Mouse (Mus musculus): Measurements from ENCODE around the gene Alkbh2. TPM values are rescaled to one million over a fixed set of nuclear protein-coding genes. Genes with fewer than 3 reads are reported as not detected.
A peak's percentile ranks its signal among the peaks of the same experiment; 100 is the strongest.

Alkbh2 gene
- total and polyA plus RNA-seq, 2 experiments, result 3.1 to 10.1 TPM

DNA sequence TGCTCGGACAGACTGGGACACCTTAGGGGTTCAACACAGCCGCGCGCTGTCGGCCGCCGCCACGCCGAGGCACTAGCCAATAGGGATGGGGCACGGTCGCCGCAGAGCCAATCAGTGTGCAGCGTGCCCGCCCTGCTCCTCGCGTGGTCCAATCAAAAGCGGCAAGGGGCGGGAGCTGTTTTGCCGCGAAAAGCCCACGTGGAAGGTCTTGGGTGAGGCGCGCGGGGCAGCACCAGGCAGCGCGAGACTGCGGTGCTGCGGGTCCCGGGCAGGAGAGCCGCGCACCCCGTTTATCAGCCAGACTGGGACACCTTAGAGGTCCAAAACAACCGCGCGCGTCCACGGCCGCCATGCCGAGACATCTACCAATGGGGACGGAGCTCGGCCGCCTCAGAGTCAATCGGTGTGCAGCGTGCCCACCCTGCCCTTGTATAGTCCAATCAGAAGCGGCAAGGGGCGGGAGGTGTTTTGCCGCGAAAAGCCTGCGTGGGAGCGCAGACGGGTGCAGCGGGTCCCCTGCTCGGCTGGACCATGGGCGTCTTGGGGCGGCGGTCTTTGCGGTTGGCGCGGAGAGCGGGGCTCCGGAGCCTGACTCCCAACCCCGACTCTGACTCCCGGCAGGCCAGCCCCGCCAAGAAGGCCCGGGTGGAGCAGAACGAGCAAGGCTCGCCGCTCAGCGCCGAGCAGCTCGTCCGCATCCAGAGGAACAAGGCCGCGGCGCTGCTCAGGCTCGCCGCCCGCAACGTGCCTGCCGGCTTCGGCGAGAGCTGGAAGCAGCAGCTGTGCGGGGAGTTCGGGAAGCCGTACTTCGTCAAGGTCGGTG is 2.9 kb upstream of the Alkbh2 start:
- TF ChIP-seq POLR2A (IDR thresholded peaks at IDR 0.05; ENCODE audit: extremely low read depth, insufficient read depth, low read length), result 0 out of 2 replicates have a peak, but pooled peaks have one; percentile 27
- TF ChIP-seq CTCF (IDR thresholded peaks at IDR 0.05; ENCODE audit: low read depth, low read length), result no peak
- peak overlapping the region; percentile 93 for H3K27ac ChIP-seq (replicated peaks; ENCODE audit: insufficient read depth, low read depth, low read length)
- H3K4me1 ChIP-seq (ENCODE audit: control insufficient read depth, insufficient read depth, low read length), result peaks cover 15% of the 10 kb centered on the region
- H3K27me3 ChIP-seq (ENCODE audit: control insufficient read depth, insufficient read depth, low read length), result no peaks in the 10 kb centered on the region
- WGBS, result under 1% methylated on average over 87 of the region's 87 CpGs
- H3K9ac ChIP-seq (ENCODE audit: low read depth, low read length), result peak overlapping the region; percentile 86
- peak; percentile 77 for DNase-seq (ENCODE audit: extremely low read depth, low read depth, low spot score)
- no peaks in the 10 kb centered on the region for H3K36me3 ChIP-seq (ENCODE audit: control insufficient read depth, insufficient read depth, low read length)
- peak overlapping the region; percentile 69 for H3K4me3 ChIP-seq (ENCODE audit: insufficient read depth, low read depth, low read length)
- H3K79me2 ChIP-seq (ENCODE audit: control insufficient read depth, insufficient read depth, low read length), result no peaks in the 10 kb centered on the region

DNA sequence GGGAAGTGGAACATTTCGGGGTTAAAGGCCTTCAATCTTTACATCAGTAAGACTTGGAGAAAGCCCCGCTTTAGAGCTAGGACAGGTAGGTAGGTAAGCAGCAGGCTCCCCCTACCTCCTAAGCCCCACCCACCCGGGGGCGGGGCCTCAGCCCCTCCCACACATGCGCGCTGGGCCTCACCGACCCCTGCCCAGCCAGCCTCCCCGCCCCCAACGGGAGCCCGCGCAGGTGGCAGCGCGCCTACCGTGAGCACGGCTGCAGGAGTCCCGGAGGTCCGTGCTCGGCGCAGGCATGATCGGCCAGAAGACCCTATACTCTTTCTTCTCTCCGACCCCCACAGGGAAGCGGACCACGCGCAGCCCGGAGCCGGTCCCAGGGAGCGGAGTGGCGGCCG is 2.2 kb upstream of the Alkbh2 start, which contains the start of gene Ung:
Gene Ung (plus strand): TSS at position 176 of the 395 bp plus-strand sequence.
- WGBS, result 2% methylated on average over 29 of the region's 29 CpGs
- Histone ChIP-seq H3K36me3 (ENCODE audit: control insufficient read depth, insufficient read depth, low read length) (no peaks in the 10 kb centered on the region), H3K79me2 (ENCODE audit: control insufficient read depth, insufficient read depth, low read length) (no peaks in the 10 kb centered on the region), H3K4me3 (ENCODE audit: insufficient read depth, low read depth, low read length) (peak within 1 kb of the TSS; percentile 69), H3K9ac (ENCODE audit: low read depth, low read length) (peak within 1 kb of the TSS; percentile 86), H3K4me1 (ENCODE audit: control insufficient read depth, insufficient read depth, low read length) (peaks cover 15% of the 10 kb centered on the region), H3K27me3 (ENCODE audit: control insufficient read depth, insufficient read depth, low read length) (no peaks in the 10 kb centered on the region), H3K27ac (replicated peaks; ENCODE audit: insufficient read depth, low read depth, low read length) (peak within 1 kb of the TSS; percentile 93)
- TF ChIP-seq POLR2A (IDR thresholded peaks at IDR 0.05; ENCODE audit: extremely low read depth, insufficient read depth, low read length), result no peak
- no peak for TF ChIP-seq CTCF (IDR thresholded peaks at IDR 0.05; ENCODE audit: low read depth, low read length)
- DNase-seq (ENCODE audit: extremely low read depth, low read depth, low spot score), result peak; percentile 21

GRCm38 (mm10) chr5:114129550-114130210 is 1.7 kb upstream of the Alkbh2 start:
- Histone ChIP-seq H3K9ac (ENCODE audit: low read depth, low read length) (no peak overlapping the region), H3K79me2 (ENCODE audit: control insufficient read depth, insufficient read depth, low read length) (no peaks in the 10 kb centered on the region), H3K27me3 (ENCODE audit: control insufficient read depth, insufficient read depth, low read length) (no peaks in the 10 kb centered on the region), H3K4me3 (ENCODE audit: insufficient read depth, low read depth, low read length) (no peak overlapping the region), H3K27ac (replicated peaks; ENCODE audit: insufficient read depth, low read depth, low read length) (no peak overlapping the region), H3K36me3 (ENCODE audit: control insufficient read depth, insufficient read depth, low read length) (no peaks in the 10 kb centered on the region), H3K4me1 (ENCODE audit: control insufficient read depth, insufficient read depth, low read length) (peaks cover 15% of the 10 kb centered on the region)
- no peak for TF ChIP-seq POLR2A (IDR thresholded peaks at IDR 0.05; ENCODE audit: extremely low read depth, insufficient read depth, low read length)
- no peak for TF ChIP-seq CTCF (IDR thresholded peaks at IDR 0.05; ENCODE audit: low read depth, low read length)
- 81% methylated on average over 15 of the region's 15 CpGs for WGBS
- DNase-seq (ENCODE audit: extremely low read depth, low read depth, low spot score), result no peak

DNA sequence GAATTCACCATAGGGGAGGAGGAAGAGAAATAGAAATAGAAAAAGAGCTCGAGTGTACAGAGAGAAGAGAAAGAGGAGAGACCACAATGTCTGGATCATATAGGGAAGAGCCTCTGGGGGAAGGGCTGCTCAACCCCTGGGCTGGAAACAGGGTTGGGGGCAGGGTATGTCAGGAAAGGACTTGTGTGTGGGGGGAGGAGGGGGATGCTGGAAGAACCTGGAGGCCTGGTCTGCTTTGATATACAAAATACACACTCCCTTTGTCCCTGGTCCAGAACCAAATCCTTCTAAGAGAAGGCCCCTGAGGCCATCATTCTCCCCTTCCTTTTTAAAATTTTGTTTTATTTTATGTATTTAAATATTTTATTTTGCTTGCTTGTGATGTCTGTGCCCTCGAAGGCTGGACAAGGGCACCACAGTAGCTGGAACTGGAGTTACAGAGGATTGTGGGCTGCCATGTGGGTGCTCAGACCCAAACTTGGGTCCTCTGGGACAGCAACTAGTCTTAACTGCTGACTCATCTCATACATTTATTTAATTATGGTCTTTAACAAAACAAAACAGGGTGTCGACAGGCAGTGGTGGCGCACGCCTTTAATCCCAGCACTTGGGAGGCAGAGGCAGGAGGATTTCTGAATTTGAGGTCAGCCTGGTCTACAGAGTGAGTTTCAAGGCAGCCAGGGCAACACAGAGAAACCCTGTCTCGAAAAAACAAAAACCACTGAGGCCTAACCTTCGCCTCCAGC is 1.3 kb downstream of the Alkbh2 start:
- no peak overlapping the region for H3K4me3 ChIP-seq (ENCODE audit: insufficient read depth, low read depth, low read length)
- no peak overlapping the region for H3K9ac ChIP-seq (ENCODE audit: low read depth, low read length)
- TF ChIP-seq CTCF (IDR thresholded peaks at IDR 0.05; ENCODE audit: low read depth, low read length), result no peak
- TF ChIP-seq POLR2A (IDR thresholded peaks at IDR 0.05; ENCODE audit: extremely low read depth, insufficient read depth, low read length), result no peak
- no peaks in the 10 kb centered on the region for H3K4me1 ChIP-seq (ENCODE audit: control insufficient read depth, insufficient read depth, low read length)
- no peaks in the 10 kb centered on the region for H3K79me2 ChIP-seq (ENCODE audit: control insufficient read depth, insufficient read depth, low read length)
- 89% methylated on average over 7 of the region's 7 CpGs for WGBS
- no peak for DNase-seq (ENCODE audit: extremely low read depth, low read depth, low spot score)
- no peaks in the 10 kb centered on the region for H3K27me3 ChIP-seq (ENCODE audit: control insufficient read depth, insufficient read depth, low read length)
- peaks cover 3% of the 10 kb centered on the region; the same call in 1 of the 2 replicates for H3K36me3 ChIP-seq (ENCODE audit: control insufficient read depth, insufficient read depth, low read length)
- no peak overlapping the region for H3K27ac ChIP-seq (replicated peaks; ENCODE audit: insufficient read depth, low read depth, low read length)

DNA sequence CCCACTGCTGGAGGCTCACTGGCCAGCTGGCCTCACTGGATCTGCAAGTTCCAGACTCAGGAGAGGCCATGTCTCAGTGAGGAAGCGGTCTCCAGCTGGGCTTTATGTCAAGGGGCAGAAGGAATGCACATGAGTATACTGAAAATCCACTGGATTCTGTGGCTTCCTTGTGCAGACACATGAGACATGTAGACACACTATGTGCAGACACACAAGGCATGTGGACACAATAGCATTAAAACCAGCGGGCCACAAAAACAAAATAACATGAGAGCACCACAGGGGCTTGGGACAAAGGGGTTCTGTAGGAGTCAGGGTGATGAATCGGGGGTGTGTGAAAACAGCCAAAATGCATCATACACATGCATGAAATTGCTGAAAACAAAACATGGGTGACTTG is 2.0 kb downstream of the Alkbh2 start:
- over 99% methylated on average over 3 of the region's 3 CpGs for WGBS
- TF ChIP-seq POLR2A (IDR thresholded peaks at IDR 0.05; ENCODE audit: extremely low read depth, insufficient read depth, low read length), result no peak
- TF ChIP-seq CTCF (IDR thresholded peaks at IDR 0.05; ENCODE audit: low read depth, low read length), result no peak
- no peaks in the 10 kb centered on the region for H3K4me1 ChIP-seq (ENCODE audit: control insufficient read depth, insufficient read depth, low read length)
- H3K9ac ChIP-seq (ENCODE audit: low read depth, low read length), result no peak overlapping the region
- H3K27me3 ChIP-seq (ENCODE audit: control insufficient read depth, insufficient read depth, low read length), result no peaks in the 10 kb centered on the region
- no peak for DNase-seq (ENCODE audit: extremely low read depth, low read depth, low spot score)
- no peak overlapping the region for H3K4me3 ChIP-seq (ENCODE audit: insufficient read depth, low read depth, low read length)
- H3K36me3 ChIP-seq (ENCODE audit: control insufficient read depth, insufficient read depth, low read length), result peaks cover 8% of the 10 kb centered on the region
- no peak overlapping the region for H3K27ac ChIP-seq (replicated peaks; ENCODE audit: insufficient read depth, low read depth, low read length)
- H3K79me2 ChIP-seq (ENCODE audit: control insufficient read depth, insufficient read depth, low read length), result no peaks in the 10 kb centered on the region

Measured in liver, adult 2 months (tissue).